Mouse (Mus musculus) megakaryocyte-erythroid progenitor cell, adult 5 weeks (primary cell): ENCODE data around the gene Ids. TPM values are rescaled to one million over a fixed set of nuclear protein-coding genes. Genes with fewer than 3 reads are reported as not detected.

Source experiments
- polyA plus RNA-seq: library from polyadenylated mRNA; stranded (reverse); fragments of >175 nt; gene quantifications from 2 replicates; pipeline ENCODE4 v1.2.3, GENCODE M21; 2012

Ids gene
- polyA plus RNA-seq, result 2.7 TPM in 2 replicates

DNA sequence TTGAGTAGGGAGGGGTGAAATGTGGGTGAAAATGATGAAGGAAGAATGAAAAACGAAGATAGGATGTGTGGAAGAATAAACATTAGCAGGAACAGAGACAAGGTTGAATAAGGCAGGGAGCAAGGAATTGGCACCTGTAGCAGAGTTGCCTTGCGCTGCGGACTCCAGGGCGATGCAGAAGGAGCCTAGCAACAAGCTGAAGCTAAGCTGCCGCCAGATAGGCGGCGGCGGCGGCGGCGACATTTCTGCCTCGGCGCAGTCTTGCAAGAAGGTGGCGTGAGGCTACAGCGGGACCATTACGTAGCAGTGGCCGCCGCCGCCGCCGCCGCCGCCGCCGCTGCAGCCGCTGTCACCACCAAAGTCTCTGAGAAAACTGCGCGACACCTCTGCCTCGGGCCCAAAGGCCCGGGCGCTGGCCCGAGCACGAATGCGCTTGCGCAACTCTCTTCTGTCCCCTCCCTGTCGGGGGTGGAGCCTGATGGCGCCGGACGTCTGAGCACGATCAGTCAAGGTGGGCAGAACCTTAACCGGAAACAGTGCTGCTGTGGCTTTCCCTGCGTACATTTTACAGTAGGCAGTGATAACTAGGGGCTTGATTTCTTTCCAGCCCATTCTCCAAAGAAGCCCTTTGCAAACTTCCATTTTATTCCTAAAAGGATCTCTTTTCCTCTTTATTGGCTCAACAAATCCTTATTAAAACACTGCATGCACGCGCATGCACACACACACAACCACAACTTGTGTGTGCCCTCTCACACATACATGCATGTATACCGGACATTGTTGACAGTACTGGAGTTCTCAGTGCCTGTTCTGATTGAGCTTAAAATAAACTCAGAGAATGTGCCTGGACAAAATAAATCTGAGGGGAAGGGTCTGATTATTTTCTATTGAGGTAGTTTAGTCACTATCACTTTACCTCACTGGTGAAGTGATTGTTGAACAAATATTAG is at the start of gene Ids:
TSS of gene Ids (minus strand) at position 424 of the 953 bp plus-strand sequence.

DNA sequence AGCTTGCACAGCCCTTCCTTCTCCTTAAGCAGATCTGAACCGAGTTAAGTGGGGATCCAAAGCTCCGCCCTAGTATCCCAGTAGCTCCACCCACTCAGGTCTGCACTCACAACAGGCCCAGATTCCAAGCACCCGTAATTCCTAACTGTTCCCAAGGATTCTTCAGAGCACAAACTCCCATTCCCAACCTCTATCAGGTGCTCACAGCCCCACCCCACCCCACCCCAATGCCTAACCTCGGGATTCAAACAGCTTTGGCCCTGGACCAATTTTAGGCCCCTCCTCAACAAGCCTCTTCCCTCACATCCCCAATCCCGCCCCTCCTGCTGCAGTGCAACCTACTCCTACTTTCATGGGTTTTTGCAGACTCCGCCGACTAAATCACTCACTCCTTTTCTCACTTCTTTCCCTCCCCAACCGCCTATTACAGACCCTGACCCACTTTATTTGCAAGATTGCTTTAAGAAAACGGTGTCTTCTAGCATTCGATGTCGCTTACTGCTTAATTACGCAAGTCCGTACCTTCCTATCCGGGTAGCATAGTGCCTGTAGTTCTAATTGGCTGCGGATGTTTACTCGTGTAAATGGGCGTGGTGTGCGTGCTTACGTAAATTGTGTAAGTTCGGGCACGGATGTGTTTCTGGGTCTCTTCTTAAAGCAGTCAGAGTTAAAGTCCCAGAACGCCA is 20.5 kb upstream of the Ids start, which contains the start of gene 1110012L19Rik:
TSS of gene 1110012L19Rik (plus strand) at position 602 of the 686 bp plus-strand sequence.

Other genes starting within 250 kb of the Ids start
- gene 1110012L19Rik, start 20.8 kb upstream of the Ids start, polyA plus RNA-seq, result 0.51 and 0.91 TPM in 2 replicates
- gene Tmem185a, start 112.1 kb upstream of the Ids start, polyA plus RNA-seq, result 5.6 and 8.7 TPM in 2 replicates